Mouse (Mus musculus): ENCODE measurements around the gene Tnfrsf17. TPM values are rescaled to one million over a fixed set of nuclear protein-coding genes. Genes with fewer than 3 reads are reported as not detected.
"Not testable (repeated sequence)": the region's sequence is repeated elsewhere in the genome, so short reads cannot be mapped to it uniquely, and the experiment has no call there.

Gene Tnfrsf17
- polyA plus RNA-seq, 1 experiment from 2014 or later, result not detected

GRCm38 (mm10) chr16:11359173-11359572 lies 45.6 kb downstream of the Tnfrsf17 start:
- ATAC-seq (ENCODE audit: low FRiP score, low read depth), result no peak
- Histone ChIP-seq H3K9ac (no peak overlapping the region), H3K9me3 (no peaks in the 10 kb centered on the region), H3K27me3 (no peaks in the 10 kb centered on the region), H3K4me1 (no peaks in the 10 kb centered on the region), H3K4me2 (replicated peaks) (no peak overlapping the region), H3K4me3 (no peak overlapping the region), H3K36me3 (peaks cover 8% of the 10 kb centered on the region; the same call in 1 of the 2 replicates), H3K27ac (no peak overlapping the region)
- 75% methylated on average over 5 of the region's 5 CpGs for WGBS

- no peak overlapping the region for H3K9ac ChIP-seq
- no peaks in the 10 kb centered on the region for H3K27me3 ChIP-seq
- no peaks in the 10 kb centered on the region for H3K4me1 ChIP-seq
- no peak overlapping the region for H3K27ac ChIP-seq
- no peak overlapping the region for H3K4me2 ChIP-seq (replicated peaks)
- no peak for ATAC-seq (ENCODE audit: low FRiP score, low read depth)
- 53% methylated on average over 10 of the region's 10 CpGs for WGBS
- H3K9me3 ChIP-seq, result no peaks in the 10 kb centered on the region
- no peak overlapping the region for H3K4me3 ChIP-seq
- H3K36me3 ChIP-seq, result peaks cover under 1% of the 10 kb centered on the region; the same call in 1 of the 2 replicates
Measured at GRCm38 (mm10) chr16:11359919-11360318, 46.3 kb downstream of the Tnfrsf17 start.

- H3K9me3 ChIP-seq; H3K27ac ChIP-seq; H3K27me3 ChIP-seq; H3K4me3 ChIP-seq; H3K4me1 ChIP-seq; H3K36me3 ChIP-seq; ATAC-seq (ENCODE audit: low FRiP score, low read depth); H3K4me2 ChIP-seq (replicated peaks); H3K9ac ChIP-seq: not testable (repeated sequence)
- 90% methylated on average over 2 of the region's 2 CpGs for WGBS
Measured at GRCm38 (mm10) chr16:11360576-11360975, 47.0 kb downstream of the Tnfrsf17 start.

DNA sequence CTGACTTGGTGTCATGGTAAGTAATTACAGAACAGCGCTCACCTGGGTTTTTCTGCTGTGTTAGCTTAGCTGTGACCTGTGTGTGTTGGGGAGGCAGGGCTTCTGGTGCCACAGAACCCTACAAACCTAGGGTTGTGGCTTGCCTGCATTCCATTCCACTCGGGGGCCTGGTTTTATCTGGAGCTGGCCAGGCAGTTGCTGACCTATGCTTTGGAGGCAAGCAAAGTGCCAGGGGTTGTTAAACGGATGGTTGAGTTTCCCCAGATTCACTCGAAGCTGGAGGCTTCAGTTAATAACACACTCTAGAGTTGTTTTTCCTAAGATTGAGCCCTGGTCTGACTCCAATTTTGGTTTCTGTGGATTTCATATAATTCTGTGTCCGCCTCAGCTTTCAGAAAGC lies 52.0 kb downstream of the Tnfrsf17 start:
- H3K4me3 ChIP-seq, result no peak overlapping the region
- H3K36me3 ChIP-seq, result peaks cover 7% of the 10 kb centered on the region; the same call in 1 of the 2 replicates
- ATAC-seq (ENCODE audit: low FRiP score, low read depth), result no peak
- no peak overlapping the region for H3K4me2 ChIP-seq (replicated peaks)
- no peaks in the 10 kb centered on the region for H3K27me3 ChIP-seq
- H3K9me3 ChIP-seq, result no peaks in the 10 kb centered on the region
- peaks cover 13% of the 10 kb centered on the region; the same call in 1 of the 2 replicates for H3K4me1 ChIP-seq
- peak overlapping the region; percentile 33; the same call in 1 of the 2 replicates for H3K27ac ChIP-seq
- no peak overlapping the region for H3K9ac ChIP-seq
- WGBS, result 56% methylated on average over 5 of the region's 5 CpGs

DNA sequence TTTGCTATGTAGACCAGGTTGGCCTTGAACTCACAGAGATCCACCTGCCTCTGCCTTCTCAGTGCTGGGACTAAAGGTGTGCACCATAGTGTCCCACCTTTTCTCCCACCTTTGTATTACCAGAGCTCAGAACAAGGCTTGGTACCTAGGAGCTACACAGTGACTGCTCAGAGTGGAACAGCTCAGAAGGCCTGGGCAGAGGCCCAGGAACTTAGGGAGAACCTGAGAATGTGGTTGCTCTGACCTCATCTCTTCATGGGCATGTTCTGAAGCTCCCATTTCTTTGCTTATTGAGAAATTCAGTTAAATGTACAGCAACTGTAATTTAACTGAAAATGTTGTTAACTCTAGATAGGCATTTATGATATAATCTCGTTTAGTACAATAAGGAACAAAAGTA lies 53.2 kb downstream of the Tnfrsf17 start:
- peaks cover 7% of the 10 kb centered on the region; the same call in 1 of the 2 replicates for H3K36me3 ChIP-seq
- no peaks in the 10 kb centered on the region for H3K27me3 ChIP-seq
- no peak overlapping the region for H3K9ac ChIP-seq
- H3K4me1 ChIP-seq, result peaks cover 13% of the 10 kb centered on the region; the same call in 1 of the 2 replicates
- no peak overlapping the region for H3K4me3 ChIP-seq
- no peak overlapping the region for H3K4me2 ChIP-seq (replicated peaks)
- H3K27ac ChIP-seq, result no peak overlapping the region
- ATAC-seq (ENCODE audit: low FRiP score, low read depth), result no peak
- WGBS, result 77% methylated on average over 1 of the region's 1 CpGs
- H3K9me3 ChIP-seq, result no peaks in the 10 kb centered on the region

GRCm38 (mm10) chr16:11368412-11368811 lies 54.8 kb downstream of the Tnfrsf17 start:
- no peak overlapping the region for H3K4me2 ChIP-seq (replicated peaks)
- H3K9me3 ChIP-seq, result no peaks in the 10 kb centered on the region
- H3K9ac ChIP-seq, result no peak overlapping the region
- ATAC-seq (ENCODE audit: low FRiP score, low read depth), result no peak
- peaks cover 7% of the 10 kb centered on the region; the same call in 1 of the 2 replicates for H3K36me3 ChIP-seq
- H3K27me3 ChIP-seq, result no peaks in the 10 kb centered on the region
- no peak overlapping the region for H3K27ac ChIP-seq
- peaks cover 13% of the 10 kb centered on the region; the same call in 1 of the 2 replicates for H3K4me1 ChIP-seq
- no peak overlapping the region for H3K4me3 ChIP-seq
- WGBS, result 83% methylated on average over 3 of the region's 3 CpGs

DNA sequence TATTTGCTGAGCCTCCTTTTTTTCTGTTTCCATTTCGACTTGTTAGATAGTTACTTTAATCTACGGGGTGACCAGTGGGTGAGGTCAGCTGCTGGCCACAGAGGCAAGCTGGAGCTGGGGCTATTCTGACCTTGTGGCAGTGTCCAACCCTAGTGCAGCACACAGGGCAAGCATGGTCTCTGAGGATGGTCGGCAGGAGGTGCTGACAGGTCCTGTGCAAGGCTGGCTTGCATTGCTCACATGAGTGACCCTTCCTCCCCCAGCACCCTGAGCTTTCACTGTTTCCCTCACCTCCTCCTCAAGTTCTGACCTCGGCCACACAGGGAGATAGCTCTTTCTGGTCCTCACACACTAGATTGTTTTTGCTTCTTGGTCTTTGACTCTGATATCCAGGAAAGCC lies 55.5 kb downstream of the Tnfrsf17 start:
- H3K4me2 ChIP-seq (replicated peaks), result no peak overlapping the region
- no peak overlapping the region for H3K9ac ChIP-seq
- WGBS, result 58% methylated on average over 4 of the region's 4 CpGs
- no peaks in the 10 kb centered on the region for H3K27me3 ChIP-seq
- no peak overlapping the region for H3K4me3 ChIP-seq
- no peak for ATAC-seq (ENCODE audit: low FRiP score, low read depth)
- no peaks in the 10 kb centered on the region for H3K9me3 ChIP-seq
- no peak overlapping the region for H3K27ac ChIP-seq
- H3K36me3 ChIP-seq, result peaks cover 7% of the 10 kb centered on the region; the same call in 1 of the 2 replicates
- peaks cover 13% of the 10 kb centered on the region; the same call in 1 of the 2 replicates for H3K4me1 ChIP-seq

- Histone ChIP-seq H3K36me3 (peaks cover 7% of the 10 kb centered on the region; the same call in 1 of the 2 replicates), H3K4me1 (peaks cover 13% of the 10 kb centered on the region; the same call in 1 of the 2 replicates), H3K9me3 (no peaks in the 10 kb centered on the region), H3K27me3 (no peaks in the 10 kb centered on the region), H3K4me3 (no peak overlapping the region), H3K9ac (no peak overlapping the region), H3K27ac (no peak overlapping the region), H3K4me2 (replicated peaks) (no peak overlapping the region)
- 13% methylated on average over 1 of the region's 1 CpGs for WGBS
- ATAC-seq (ENCODE audit: low FRiP score, low read depth), result no peak
Measured at GRCm38 (mm10) chr16:11369642-11370041, 56.0 kb downstream of the Tnfrsf17 start.

Other genes with a start within 250 kb of the Tnfrsf17 start
- gene Litaf, start 247.7 kb upstream of the Tnfrsf17 start, polyA plus RNA-seq (2015; fragmentation: Nextera tagmentation; extraction: Ambion mirVana), result 103 and 105 TPM in 2 replicates
- 35.5 and 39.8 TPM in 2 replicates for gene Txndc11, start 179.2 kb upstream of the Tnfrsf17 start, polyA plus RNA-seq (2015; fragmentation: Nextera tagmentation; extraction: Ambion mirVana)
- gene Zc3h7a, start 137.4 kb upstream of the Tnfrsf17 start, polyA plus RNA-seq (2015; fragmentation: Nextera tagmentation; extraction: Ambion mirVana), result 91.8 and 99.0 TPM in 2 replicates
- 193 and 195 TPM in 2 replicates for gene Rsl1d1, start 110.5 kb upstream of the Tnfrsf17 start, polyA plus RNA-seq (2015; fragmentation: Nextera tagmentation; extraction: Ambion mirVana)
- 75.2 and 77.2 TPM in 2 replicates for gene Gspt1, start 59.5 kb upstream of the Tnfrsf17 start, polyA plus RNA-seq (2015; fragmentation: Nextera tagmentation; extraction: Ambion mirVana)
- gene Snx29, start 9.1 kb downstream of the Tnfrsf17 start, polyA plus RNA-seq (2015; fragmentation: Nextera tagmentation; extraction: Ambion mirVana), result 15.4 and 17.2 TPM in 2 replicates